Mouse (Mus musculus) heart, embryonic 14.5 days (tissue): ENCODE results near the gene Inafm2. TPM values are rescaled to one million over a fixed set of nuclear protein-coding genes. Genes with fewer than 3 reads are reported as not detected.

Experiments
- ATAC-seq: fragments of 200-750 bp; cut with Nextera tagmentation; 2 replicates; pipeline ENCODE4 v1.8.0; 2017; ENCODE audit warnings: low read depth, moderate TSS enrichment; ENCODE audit not compliant: insufficient number of reproducible peaks, insufficient read depth, low FRiP score
- H3K27ac ChIP-seq, 2 experiments: fragments of 200-500 bp in 1 of 2; fragments of 300-500 bp in 1 of 2; sonication (generic) in 1 of 2; replicated peaks in 1 of 2; 2 replicates each; pipeline ENCODE4 v1.5.1; 2012 to 2014; ENCODE audit warnings: low read depth in 2 of 2, low read length in 2 of 2, control low read depth in 1 of 2, mild to moderate bottlenecking in 1 of 2, mixed read lengths in 1 of 2; ENCODE audit not compliant: control insufficient read depth in 1 of 2, insufficient read depth in 1 of 2
- H3K27me3 ChIP-seq: fragments of 300-500 bp; sonication (generic); 2 replicates; pipeline ENCODE4 v1.6.1; 2014; ENCODE audit warnings: mild to moderate bottlenecking, low read length, control low read depth; ENCODE audit not compliant: control insufficient read depth, insufficient read depth
- H3K36me3 ChIP-seq: fragments of 300-500 bp; sonication (generic); 2 replicates; pipeline ENCODE4 v1.6.1; 2014; ENCODE audit warnings: mild to moderate bottlenecking, control low read depth, low read length, mixed read lengths; ENCODE audit not compliant: control insufficient read depth, insufficient read depth
- H3K4me1 ChIP-seq, 2 experiments: fragments of 200-500 bp in 1 of 2; fragments of 300-500 bp in 1 of 2; sonication (generic) in 1 of 2; 2 replicates each; pipeline ENCODE4 v1.6.1; 2012 to 2014; ENCODE audit warnings: low read length in 2 of 2, control low read depth in 1 of 2, mixed read lengths in 1 of 2; ENCODE audit not compliant: control insufficient read depth in 2 of 2, insufficient read depth in 2 of 2
- H3K4me2 ChIP-seq: fragments of 300-500 bp; sonication (generic); 2 replicates; pipeline ENCODE4 v1.6.1; 2014; ENCODE audit warnings: mild to moderate bottlenecking, low read length
- H3K4me3 ChIP-seq, 2 experiments: fragments of 200-500 bp in 1 of 2; fragments of 300-500 bp in 1 of 2; sonication (generic) in 1 of 2; 2 replicates each; pipeline ENCODE4 v1.5.1; 2012 to 2014; ENCODE audit warnings: low read length in 2 of 2, mild to moderate bottlenecking in 2 of 2, control low read depth in 1 of 2, low read depth in 1 of 2, moderate library complexity in 1 of 2; ENCODE audit not compliant: control insufficient read depth in 1 of 2, insufficient read depth in 1 of 2
- H3K9ac ChIP-seq: fragments of 300-500 bp; sonication (generic); 2 replicates; pipeline ENCODE4 v1.6.1; 2014; ENCODE audit warnings: mild to moderate bottlenecking, low read length
- H3K9me3 ChIP-seq: fragments of 300-500 bp; sonication (generic); 2 replicates; pipeline ENCODE4 v1.6.1; 2016; ENCODE audit warnings: low read length, control low read depth; ENCODE audit not compliant: control insufficient read depth
- WGBS: fragments of 180-500 bp; shearing (Covaris S2); extraction: QIAGEN DNeasy Blood & Tissue Kit; methylation state at CpG from one replicate; pipeline ENCODE4 v1.1.7; 2014; 5-methylcytosine and 5-hydroxymethylcytosine counted together
- polyA plus RNA-seq: library from polyadenylated mRNA; unstranded; fragments of >200 nt; fragmentation: Nextera tagmentation; extraction: Ambion mirVana; gene quantifications from 2 replicates; pipeline ENCODE4 v1.2.1, GENCODE M21; 2014

Inafm2 gene
- polyA plus RNA-seq, 1 experiment from 2014 or later, result 64.4 TPM

- Histone ChIP-seq H3K4me3 (peak overlapping the region; percentile 46 to 47), H3K9me3 (no peaks in the 10 kb centered on the region), H3K4me2 (peak overlapping the region; percentile 74), H3K4me1 (peaks cover 46 to 56% of the 10 kb centered on the region in 2 experiments), H3K9ac (peak overlapping the region; percentile 73), H3K27ac (no peak overlapping the region), H3K27me3 (peaks cover 65% of the 10 kb centered on the region), H3K36me3 (no peaks in the 10 kb centered on the region)
- ATAC-seq, result no peak
- 18% methylated on average over 51 of the region's 51 CpGs for WGBS
These were observed 43.3 kb upstream of the Inafm2 start for GRCm38 (mm10) chr2:118701971-118702882.

- H3K9me3 ChIP-seq, result no peaks in the 10 kb centered on the region
- WGBS, result under 1% methylated on average over 83 of the region's 93 CpGs
- ATAC-seq, result peak; percentile 19; the same call in 1 of the 2 replicates
- peak overlapping the region; percentile 74 for H3K4me2 ChIP-seq
- H3K27ac ChIP-seq, result 0 out of 4 replicates have a peak overlapping the region, but pooled peaks of 1 of the 2 experiments have one; percentile 12
- H3K4me3 ChIP-seq, result peak overlapping the region; percentile 46 to 47
- H3K9ac ChIP-seq, result peak overlapping the region; percentile 73
- H3K36me3 ChIP-seq, result no peaks in the 10 kb centered on the region
- peaks cover 39 to 48% of the 10 kb centered on the region in 2 experiments for H3K4me1 ChIP-seq
- H3K27me3 ChIP-seq, result peaks cover 65% of the 10 kb centered on the region
These were observed 42.4 kb upstream of the Inafm2 start for GRCm38 (mm10) chr2:118702883-118703761.

GRCm38 (mm10) chr2:118703913-118704730 is 41.4 kb upstream of the Inafm2 start, which contains the start of gene Ankrd63:
TSS of gene Ankrd63 (minus strand) at chr2:118703963.
- peak within 1 kb of the TSS; percentile 46 to 47 for H3K4me3 ChIP-seq
- H3K4me2 ChIP-seq, result peak within 1 kb of the TSS; percentile 74
- H3K9me3 ChIP-seq, result no peaks in the 10 kb centered on the region
- H3K9ac ChIP-seq, result peak within 1 kb of the TSS; percentile 73
- H3K27me3 ChIP-seq, result peaks cover 65% of the 10 kb centered on the region
- 0 out of 4 replicates have a peak within 1 kb of the TSS, but pooled peaks of 1 of the 2 experiments have one; percentile 12 for H3K27ac ChIP-seq
- ATAC-seq, result no peak
- H3K4me1 ChIP-seq, result peaks cover 39 to 47% of the 10 kb centered on the region in 2 experiments
- no peaks in the 10 kb centered on the region for H3K36me3 ChIP-seq
- 2% methylated on average over 50 of the region's 50 CpGs for WGBS

- no peaks in the 10 kb centered on the region for H3K36me3 ChIP-seq
- no peak overlapping the region for H3K4me2 ChIP-seq
- ATAC-seq, result peak; percentile 40; the same call in 1 of the 2 replicates
- peaks cover 57% of the 10 kb centered on the region for H3K27me3 ChIP-seq
- peak overlapping the region; percentile 14; the same call in 1 of the 2 replicates for H3K9ac ChIP-seq
- WGBS, result 6% methylated on average over 6 of the region's 6 CpGs
- H3K9me3 ChIP-seq, result no peaks in the 10 kb centered on the region
- H3K4me3 ChIP-seq, result no peak overlapping the region
- peak overlapping the region; percentile 35 to 51; a peak in 3 of 4 replicates for H3K27ac ChIP-seq
- peaks cover 45 to 54% of the 10 kb centered on the region in 2 experiments for H3K4me1 ChIP-seq
These were observed 39.1 kb upstream of the Inafm2 start for GRCm38 (mm10) chr2:118706436-118706835.

GRCm38 (mm10) chr2:118708472-118708871 is 37.1 kb upstream of the Inafm2 start:
- H3K4me1 ChIP-seq, result peaks cover 36 to 48% of the 10 kb centered on the region in 2 experiments
- no peak for ATAC-seq
- peaks cover 49% of the 10 kb centered on the region for H3K27me3 ChIP-seq

GRCm38 (mm10) chr2:118709655-118710221 is 35.8 kb upstream of the Inafm2 start:
- Histone ChIP-seq H3K9ac (no peak overlapping the region), H3K36me3 (no peaks in the 10 kb centered on the region), H3K27ac (no peak overlapping the region), H3K27me3 (peaks cover 38% of the 10 kb centered on the region), H3K4me1 (peaks cover 29 to 39% of the 10 kb centered on the region in 2 experiments), H3K9me3 (no peaks in the 10 kb centered on the region), H3K4me2 (no peak overlapping the region), H3K4me3 (no peak overlapping the region)
- 58% methylated on average over 4 of the region's 4 CpGs for WGBS
- no peak for ATAC-seq

More at GRCm38 (mm10) chr2:118708472-118708871, 37.1 kb upstream of the Inafm2 start:
- Histone ChIP-seq H3K36me3 (no peaks in the 10 kb centered on the region), H3K9ac (no peak overlapping the region), H3K27ac (no peak overlapping the region), H3K4me3 (no peak overlapping the region), H3K9me3 (no peaks in the 10 kb centered on the region), H3K4me2 (no peak overlapping the region)
- WGBS, result 73% methylated on average over 4 of the region's 4 CpGs
